Mouse (Mus musculus) layer of hippocampus, postnatal 10 days (tissue): ENCODE data around the gene Fbxl13. TPM values are rescaled to one million over a fixed set of nuclear protein-coding genes. Genes with fewer than 3 reads are reported as not detected.

Experiments
- DNase-seq, 2 experiments: peaks; one replicate each; pipeline ENCODE4 v3.0.0; 2021; ENCODE audit warnings: low spot score in 2 of 2
- total RNA-seq, 2 experiments: library from RNA; stranded (reverse); gene quantifications; 2 replicates each; pipeline ENCODE4 v1.2.3; 2021

Fbxl13 gene
- total RNA-seq, 2 experiments from 2014 or later = 0.36 to 0.78 TPM

- DNase-seq = no peak
Observed at GRCm38 (mm10) chr5:21575210-21575550, 70.3 kb downstream of the Fbxl13 start.

DNA sequence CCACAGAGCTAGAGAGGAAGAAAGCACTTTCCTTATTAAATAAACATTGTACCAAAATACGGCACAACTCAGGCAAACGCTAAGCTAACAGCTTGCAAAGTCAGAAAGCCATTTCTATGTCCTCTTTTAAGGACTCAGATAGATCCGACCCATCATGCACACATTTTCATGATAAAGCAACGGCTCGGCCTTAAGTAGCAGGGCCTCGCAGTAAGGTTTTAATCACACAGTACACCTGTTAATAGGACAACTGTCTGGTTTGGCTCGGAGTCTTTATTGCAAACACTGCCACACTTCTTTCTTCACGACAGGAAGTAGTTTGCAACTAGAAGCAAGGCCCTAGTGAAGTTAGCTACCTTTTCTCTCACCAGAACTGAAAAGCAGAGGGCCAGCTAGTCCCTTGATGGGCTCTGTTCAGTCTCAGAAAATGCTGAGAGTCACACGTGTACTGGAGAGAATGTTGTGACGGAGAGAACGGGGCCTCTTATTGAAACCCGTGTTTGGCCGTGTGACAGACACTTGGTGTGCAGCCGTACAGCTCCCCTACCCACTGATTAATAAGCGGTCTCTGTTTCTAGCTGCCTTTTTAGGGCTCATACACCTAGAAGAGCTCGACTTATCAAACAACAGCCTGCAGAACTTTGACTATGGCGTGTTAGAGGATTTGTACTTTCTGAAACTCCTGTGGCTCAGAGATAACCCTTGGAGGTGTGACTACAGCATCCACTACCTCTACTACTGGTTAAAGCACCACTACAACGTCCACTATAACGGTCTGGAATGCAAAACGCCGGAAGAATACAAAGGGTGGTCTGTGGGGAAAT lies 70.8 kb downstream of the Fbxl13 start:
- no peak for DNase-seq

GRCm38 (mm10) chr5:21572764-21573416 lies 72.5 kb downstream of the Fbxl13 start:
- DNase-seq = no peak

GRCm38 (mm10) chr5:21567784-21568183 lies 77.7 kb downstream of the Fbxl13 start:
- DNase-seq = no peak

DNA sequence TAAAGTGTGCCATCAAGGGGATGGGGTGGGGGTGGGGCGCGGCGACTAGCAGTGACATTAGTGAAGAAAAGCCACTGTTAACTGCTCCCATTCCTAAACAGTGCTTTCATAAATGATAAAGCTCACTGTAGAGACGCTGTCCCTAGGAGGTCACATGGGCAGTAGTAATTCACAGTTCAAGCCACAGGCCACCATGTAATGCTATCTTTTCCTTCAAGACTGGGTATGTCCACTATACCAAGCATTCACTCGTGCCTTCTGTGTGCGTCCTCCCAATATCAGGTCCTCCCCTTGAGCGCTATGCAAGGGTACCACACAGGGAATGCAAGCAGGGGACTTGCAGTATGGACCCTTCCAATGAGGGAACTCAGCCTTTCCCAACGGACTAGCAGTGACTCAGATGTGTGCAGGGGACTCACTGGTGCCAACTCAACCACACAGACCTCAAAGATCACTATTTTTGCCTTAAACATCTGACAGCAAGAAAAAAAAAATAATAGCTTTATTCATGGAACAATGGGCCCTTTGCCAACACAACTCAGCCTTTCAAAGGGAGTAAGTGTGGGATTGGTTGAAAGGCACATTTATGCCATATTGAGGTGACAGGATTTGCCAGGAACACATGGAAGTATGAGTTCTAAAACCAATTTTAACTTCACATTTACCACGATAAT lies 79.9 kb downstream of the Fbxl13 start:
- no peak for DNase-seq

DNA sequence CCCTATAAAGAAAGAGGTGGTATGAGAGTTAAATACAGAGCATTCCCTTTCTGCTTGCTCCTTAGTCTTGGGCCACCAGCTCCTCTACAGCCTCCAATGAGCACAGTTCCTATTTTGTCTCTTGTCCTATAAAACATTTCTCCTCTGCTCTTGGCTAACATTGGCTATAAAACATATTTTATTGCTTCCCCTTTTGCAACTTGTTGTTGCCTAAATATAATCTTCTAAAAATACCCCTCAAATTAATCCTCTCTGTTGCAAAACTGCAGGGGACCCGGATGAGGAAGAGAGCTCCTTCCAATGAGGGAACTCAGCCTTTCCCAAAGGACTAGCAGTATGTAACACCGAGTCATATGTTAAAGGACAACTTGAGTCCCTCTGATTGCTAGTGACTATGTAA lies 81.5 kb downstream of the Fbxl13 start:
- no peak for DNase-seq

GRCm38 (mm10) chr5:21556502-21556901 lies 88.9 kb downstream of the Fbxl13 start:
- no peak for DNase-seq

DNA sequence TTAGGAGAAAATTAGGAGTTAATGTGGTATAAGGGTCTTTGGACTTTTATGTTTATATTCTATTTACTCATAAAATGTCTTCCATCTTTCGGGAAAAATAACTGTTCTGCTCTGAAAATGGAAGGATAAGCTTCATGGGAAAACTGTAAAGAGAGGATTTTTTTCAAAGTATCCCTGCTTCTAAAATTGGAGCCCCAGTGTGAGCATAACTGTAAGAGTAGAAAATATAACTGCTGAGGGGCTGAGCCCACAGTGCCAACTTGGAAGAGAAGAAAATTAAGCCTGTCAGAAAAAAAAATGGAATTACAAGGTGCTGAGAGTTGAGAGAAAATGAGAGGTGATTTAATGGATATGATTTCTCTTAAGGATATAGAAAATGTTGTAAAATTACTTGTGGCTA lies 90.7 kb downstream of the Fbxl13 start:
- no peak for DNase-seq

DNA sequence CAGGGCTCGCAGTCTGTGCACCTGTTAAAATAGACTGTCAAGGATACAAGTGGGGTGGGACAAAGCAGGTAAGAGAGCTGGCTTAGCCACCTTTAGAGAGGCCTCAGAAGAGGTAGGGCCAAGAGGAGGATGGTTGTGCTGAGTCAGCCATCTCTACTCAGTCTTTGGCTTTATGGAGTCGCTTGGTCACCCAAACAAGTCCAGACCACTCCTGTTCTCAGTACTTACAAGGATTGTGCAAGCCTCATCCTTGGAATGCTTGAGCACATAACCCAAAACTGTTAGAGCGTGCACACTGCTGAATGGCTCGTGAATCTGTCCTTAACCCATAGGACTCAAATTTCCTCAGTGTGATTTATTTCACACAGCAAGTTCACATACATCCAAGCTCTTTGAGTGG lies 91.7 kb downstream of the Fbxl13 start:
- no peak for DNase-seq

GRCm38 (mm10) chr5:21547005-21547404 lies 98.4 kb downstream of the Fbxl13 start:
- no peak for DNase-seq

- DNase-seq = no peak
Observed at GRCm38 (mm10) chr5:21545786-21546185, 99.6 kb downstream of the Fbxl13 start.

GRCm38 (mm10) chr5:21545227-21545626 lies 100.2 kb downstream of the Fbxl13 start:
- DNase-seq = no peak

GRCm38 (mm10) chr5:21544821-21545220 lies 100.6 kb downstream of the Fbxl13 start:
- no peak for DNase-seq

GRCm38 (mm10) chr5:21543409-21544201 lies 101.8 kb downstream of the Fbxl13 start, which contains the start of gene Lrrc17:
TSS of gene Lrrc17 (plus strand) at chr5:21543559.
- no peak for DNase-seq

DNA sequence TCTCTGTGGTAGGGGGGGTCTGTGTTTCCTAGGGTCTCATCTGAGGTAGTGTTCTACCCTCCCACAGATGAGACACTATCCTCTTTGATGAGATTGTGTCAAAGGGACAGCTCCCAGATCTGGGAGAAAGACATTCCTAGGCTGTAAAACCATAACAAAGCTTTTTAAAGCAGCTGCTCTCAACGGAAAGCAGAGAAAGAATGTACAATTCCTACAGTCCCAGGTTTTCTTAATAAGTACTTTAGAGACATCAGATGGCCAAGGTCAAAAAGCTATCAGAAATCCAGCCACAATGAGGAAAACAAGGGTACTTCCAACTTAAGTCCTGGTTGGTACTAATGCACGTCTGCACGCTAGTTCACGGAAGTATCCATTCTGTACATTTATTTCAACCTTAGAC lies 103.2 kb downstream of the Fbxl13 start:
- DNase-seq = no peak

DNA sequence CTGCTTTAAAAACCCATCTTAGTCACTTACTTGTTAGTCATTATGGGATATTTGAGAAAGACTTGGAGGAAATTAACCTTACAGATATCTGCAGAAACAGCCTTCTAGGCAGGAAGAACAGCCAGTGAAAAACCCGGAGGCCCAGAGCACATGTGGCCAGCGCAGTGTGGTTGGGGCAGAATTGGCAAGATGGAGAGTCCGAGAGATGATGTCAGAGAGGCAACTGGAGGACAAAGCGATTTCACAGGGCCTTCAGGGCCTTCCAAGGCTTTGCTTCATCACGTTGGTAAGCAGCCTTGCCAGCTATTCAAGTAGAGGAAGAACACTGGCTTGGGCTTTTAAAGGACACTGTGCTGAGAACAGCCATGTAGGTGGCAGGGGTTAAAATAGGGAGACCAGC lies 112.5 kb downstream of the Fbxl13 start:
- no peak for DNase-seq

GRCm38 (mm10) chr5:21532126-21532525 lies 113.3 kb downstream of the Fbxl13 start:
- no peak for DNase-seq

DNA sequence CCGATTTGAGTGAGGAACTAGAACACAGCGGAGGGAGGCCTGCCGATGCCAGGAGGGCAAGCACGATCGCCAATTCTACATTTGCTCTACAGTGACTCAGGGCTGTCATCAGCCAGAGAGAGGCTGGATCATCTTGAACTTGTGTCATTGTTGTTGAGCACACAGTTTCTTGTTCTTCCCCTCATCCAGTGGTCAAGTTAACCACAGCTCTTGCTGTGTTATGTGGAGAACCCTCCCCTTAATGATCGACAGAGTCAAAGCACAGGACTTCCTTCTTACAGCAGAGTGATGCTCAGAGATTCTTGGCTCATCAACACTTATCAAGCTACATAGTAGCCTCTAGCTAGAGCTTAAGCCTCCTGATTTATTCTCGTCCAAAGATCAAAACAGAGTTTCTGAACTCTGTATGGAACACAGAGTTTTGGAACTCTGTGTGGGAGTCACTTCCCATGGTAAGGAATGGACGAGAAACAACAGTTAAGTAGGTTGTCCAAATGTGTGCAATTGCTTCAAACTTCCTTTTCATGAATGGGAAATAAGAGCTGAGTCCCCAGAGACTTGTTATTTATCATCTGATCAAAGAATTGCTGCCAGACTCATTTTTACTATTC lies 116.2 kb downstream of the Fbxl13 start:
- DNase-seq = no peak

DNA sequence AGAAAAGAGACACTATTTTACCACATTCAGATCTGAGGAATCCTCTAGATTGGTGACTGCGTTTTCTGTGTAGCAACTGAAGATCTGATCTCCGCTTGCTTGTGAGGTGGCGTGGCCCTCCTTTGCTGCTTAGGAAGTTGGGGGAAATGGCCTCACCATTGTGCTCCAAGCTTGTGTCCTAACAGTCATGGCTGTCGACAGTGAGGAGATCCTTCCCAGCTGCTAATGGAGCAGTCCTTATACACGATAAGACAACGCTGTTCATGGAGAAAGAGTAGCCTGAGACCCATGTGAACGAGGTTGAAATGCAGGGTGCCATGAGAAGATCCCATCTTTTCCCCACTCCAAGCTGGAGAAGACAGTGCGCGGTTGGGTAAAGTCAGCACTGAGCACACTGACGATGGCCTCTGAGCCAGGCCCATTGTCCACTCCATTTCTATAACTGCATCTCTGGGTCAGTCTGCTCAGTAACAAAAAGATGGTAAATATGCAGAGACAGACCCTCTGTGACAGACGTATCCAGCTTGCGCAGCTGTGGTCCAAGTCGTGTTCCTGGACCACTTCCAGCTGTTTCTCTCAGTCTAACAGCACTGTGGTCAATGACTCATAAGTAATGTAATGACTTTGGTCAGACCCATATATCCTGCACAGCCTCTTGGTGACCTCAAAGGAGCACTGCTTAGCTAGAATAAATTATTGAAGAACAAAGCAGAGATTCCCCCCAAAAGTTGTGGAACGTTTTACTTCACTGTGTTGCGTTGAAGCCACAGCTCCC lies 117.2 kb downstream of the Fbxl13 start:
- DNase-seq = no peak

GRCm38 (mm10) chr5:21527488-21527911 lies 117.9 kb downstream of the Fbxl13 start:
- no peak for DNase-seq
